Mouse (Mus musculus): ENCODE data around the gene Rnf180. TPM values are rescaled to one million over a fixed set of nuclear protein-coding genes. Genes with fewer than 3 reads are reported as not detected.

Rnf180 gene
- polyA plus RNA-seq, 1 experiment from 2014 or later, result 2.2 TPM

DNA sequence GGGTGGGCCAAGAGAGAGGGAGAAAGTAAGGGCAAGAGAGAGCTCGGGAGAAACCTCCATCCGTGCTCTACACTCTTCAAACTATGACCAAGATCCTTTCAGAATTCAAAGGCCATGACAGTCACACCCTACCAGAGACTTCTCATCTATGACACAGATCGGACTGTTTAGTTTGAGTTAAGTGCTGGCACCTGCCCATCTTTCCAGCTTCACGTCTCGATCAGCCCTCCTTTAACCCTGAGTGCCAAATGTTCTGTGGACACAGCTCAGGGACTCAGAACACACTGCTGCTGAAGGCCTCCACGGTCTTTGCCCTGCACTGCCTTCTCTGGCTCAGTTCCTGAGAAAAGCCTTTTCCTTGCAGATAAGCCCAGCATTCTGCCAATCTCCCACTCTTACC is 27.2 kb downstream of the Rnf180 start:
- 68% methylated on average over 6 of the region's 6 CpGs for WGBS
- Histone ChIP-seq H3K27me3 (replicated peaks; ENCODE audit: control insufficient read depth, insufficient read depth, low read length) (no peaks in the 10 kb centered on the region), H3K9me3 (ENCODE audit: control insufficient read depth, low read length) (0 out of 2 replicates have a peak, but pooled peaks cover 2% of the 10 kb centered on the region), H3K36me3 (ENCODE audit: control insufficient read depth, insufficient read depth, low read length) (no peaks in the 10 kb centered on the region; the same call in 1 of the 2 replicates), H3K9ac (ENCODE audit: low read depth, low read length) (no peak overlapping the region), H3K4me1 (replicated peaks; ENCODE audit: control insufficient read depth, insufficient read depth, low read length) (no peaks in the 10 kb centered on the region), H3K4me2 (no peak overlapping the region), H3K4me3 (ENCODE audit: low read depth, low read length) (no peak overlapping the region), H3K27ac (ENCODE audit: low read depth, low read length) (no peak overlapping the region)
- no peak for DNase-seq (ENCODE audit: low spot score)
- ATAC-seq (replicated peaks; ENCODE audit: low FRiP score), result no peak; the same call in 1 of the 2 replicates

DNA sequence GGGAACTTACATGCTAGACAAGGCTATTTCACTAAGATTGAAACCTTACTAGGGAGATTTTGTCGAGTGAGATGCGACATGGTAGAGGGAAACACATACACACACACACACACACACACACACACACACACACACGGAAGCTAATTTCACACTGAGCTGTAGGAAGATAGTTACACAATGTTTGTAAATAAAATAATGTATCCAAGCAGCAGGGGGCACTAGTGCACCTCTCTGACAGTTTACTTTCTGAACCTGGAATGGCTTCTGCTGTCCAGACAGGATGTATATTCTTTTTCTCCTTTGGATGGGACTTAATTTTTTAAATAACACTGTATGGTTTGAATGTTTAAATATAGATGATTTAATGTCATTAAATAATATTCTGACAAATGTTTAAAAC is 27.9 kb downstream of the Rnf180 start:
- no peak for DNase-seq (ENCODE audit: low spot score)
- Histone ChIP-seq H3K4me3 (ENCODE audit: low read depth, low read length) (no peak overlapping the region), H3K4me1 (replicated peaks; ENCODE audit: control insufficient read depth, insufficient read depth, low read length) (no peaks in the 10 kb centered on the region), H3K4me2 (no peak overlapping the region), H3K36me3 (ENCODE audit: control insufficient read depth, insufficient read depth, low read length) (no peaks in the 10 kb centered on the region; the same call in 1 of the 2 replicates), H3K27ac (ENCODE audit: low read depth, low read length) (no peak overlapping the region), H3K9me3 (ENCODE audit: control insufficient read depth, low read length) (no peaks in the 10 kb centered on the region), H3K27me3 (replicated peaks; ENCODE audit: control insufficient read depth, insufficient read depth, low read length) (no peaks in the 10 kb centered on the region), H3K9ac (ENCODE audit: low read depth, low read length) (no peak overlapping the region)
- ATAC-seq (replicated peaks; ENCODE audit: low FRiP score), result no peak; the same call in 1 of the 2 replicates
- 38% methylated on average over 3 of the region's 3 CpGs for WGBS

GRCm38 (mm10) chr13:105256757-105257433 is 37.7 kb downstream of the Rnf180 start:
- WGBS, result 80% methylated on average over 4 of the region's 4 CpGs
- Histone ChIP-seq H3K4me1 (replicated peaks; ENCODE audit: control insufficient read depth, insufficient read depth, low read length) (no peaks in the 10 kb centered on the region), H3K27ac (ENCODE audit: low read depth, low read length) (no peak overlapping the region), H3K9ac (ENCODE audit: low read depth, low read length) (no peak overlapping the region), H3K36me3 (ENCODE audit: control insufficient read depth, insufficient read depth, low read length) (no peaks in the 10 kb centered on the region), H3K4me2 (no peak overlapping the region), H3K4me3 (ENCODE audit: low read depth, low read length) (no peak overlapping the region), H3K27me3 (replicated peaks; ENCODE audit: control insufficient read depth, insufficient read depth, low read length) (no peaks in the 10 kb centered on the region), H3K9me3 (ENCODE audit: control insufficient read depth, low read length) (no peaks in the 10 kb centered on the region)
- no peak for DNase-seq (ENCODE audit: low spot score)
- no peak for ATAC-seq (replicated peaks; ENCODE audit: low FRiP score)

DNA sequence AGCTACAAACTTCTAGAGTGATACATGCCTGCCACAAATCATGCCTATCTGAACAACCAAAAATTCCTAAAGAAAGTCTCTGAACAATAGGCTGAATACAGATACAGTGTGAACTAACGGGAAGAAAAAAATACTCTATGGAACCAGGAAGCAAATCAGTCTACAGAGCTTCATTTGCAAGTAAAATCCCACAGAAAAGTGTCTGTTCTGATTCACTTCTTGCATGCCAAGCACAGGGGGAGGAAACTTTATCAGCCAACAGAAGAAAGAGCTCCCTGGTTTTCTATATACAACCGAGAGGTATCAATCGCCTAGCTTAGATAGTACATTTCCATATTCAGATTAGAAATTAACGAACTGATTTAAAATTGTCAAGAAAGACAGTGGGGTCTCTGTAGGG is 43.8 kb downstream of the Rnf180 start:
- Histone ChIP-seq H3K36me3 (ENCODE audit: control insufficient read depth, insufficient read depth, low read length) (no peaks in the 10 kb centered on the region), H3K9me3 (ENCODE audit: control insufficient read depth, low read length) (no peaks in the 10 kb centered on the region), H3K4me1 (replicated peaks; ENCODE audit: control insufficient read depth, insufficient read depth, low read length) (no peaks in the 10 kb centered on the region; the same call in 1 of the 2 replicates), H3K27me3 (replicated peaks; ENCODE audit: control insufficient read depth, insufficient read depth, low read length) (no peaks in the 10 kb centered on the region), H3K27ac (ENCODE audit: low read depth, low read length) (no peak overlapping the region; the same call in 1 of the 2 replicates), H3K4me3 (ENCODE audit: low read depth, low read length) (no peak overlapping the region), H3K4me2 (no peak overlapping the region), H3K9ac (ENCODE audit: low read depth, low read length) (no peak overlapping the region)
- DNase-seq (ENCODE audit: low spot score) (no peak), ATAC-seq (replicated peaks; ENCODE audit: low FRiP score) (no peak)
- 63% methylated on average over 4 of the region's 4 CpGs for WGBS

GRCm38 (mm10) chr13:105250264-105250663 is 44.4 kb downstream of the Rnf180 start:
- Histone ChIP-seq H3K27me3 (replicated peaks; ENCODE audit: control insufficient read depth, insufficient read depth, low read length) (no peaks in the 10 kb centered on the region), H3K36me3 (ENCODE audit: control insufficient read depth, insufficient read depth, low read length) (no peaks in the 10 kb centered on the region), H3K4me1 (replicated peaks; ENCODE audit: control insufficient read depth, insufficient read depth, low read length) (no peaks in the 10 kb centered on the region; the same call in 1 of the 2 replicates), H3K27ac (ENCODE audit: low read depth, low read length) (no peak overlapping the region), H3K9me3 (ENCODE audit: control insufficient read depth, low read length) (no peaks in the 10 kb centered on the region), H3K9ac (ENCODE audit: low read depth, low read length) (no peak overlapping the region), H3K4me2 (no peak overlapping the region), H3K4me3 (ENCODE audit: low read depth, low read length) (no peak overlapping the region)
- DNase-seq (ENCODE audit: low spot score), result no peak
- WGBS, result 57% methylated on average over 9 of the region's 9 CpGs
- no peak for ATAC-seq (replicated peaks; ENCODE audit: low FRiP score)

DNA sequence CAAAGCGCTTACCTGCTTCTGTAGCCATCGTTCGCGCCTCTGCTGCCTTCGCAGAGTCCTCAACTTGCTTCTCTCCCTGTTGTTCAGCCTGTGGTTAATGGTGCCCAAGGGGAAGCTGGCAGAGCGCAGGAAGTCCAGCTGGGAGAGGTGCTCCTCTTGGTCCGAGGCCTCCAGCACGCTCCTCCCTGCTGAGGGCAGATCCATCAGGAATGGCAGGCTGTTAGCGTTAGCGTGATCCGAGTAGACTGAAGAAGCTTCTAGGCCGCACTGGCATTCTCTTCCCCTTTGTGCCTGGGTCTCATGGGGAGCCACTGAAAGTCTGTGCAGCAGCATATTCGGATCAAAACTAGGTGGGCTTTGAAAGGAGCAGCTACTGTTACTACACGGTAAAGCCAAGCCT is 45.0 kb downstream of the Rnf180 start:
- no peak for DNase-seq (ENCODE audit: low spot score)
- no peak for ATAC-seq (replicated peaks; ENCODE audit: low FRiP score)
- Histone ChIP-seq H3K9ac (ENCODE audit: low read depth, low read length) (no peak overlapping the region), H3K4me2 (no peak overlapping the region), H3K4me3 (ENCODE audit: low read depth, low read length) (no peak overlapping the region), H3K27ac (ENCODE audit: low read depth, low read length) (no peak overlapping the region), H3K4me1 (replicated peaks; ENCODE audit: control insufficient read depth, insufficient read depth, low read length) (no peaks in the 10 kb centered on the region; the same call in 1 of the 2 replicates), H3K36me3 (ENCODE audit: control insufficient read depth, insufficient read depth, low read length) (no peaks in the 10 kb centered on the region), H3K9me3 (ENCODE audit: control insufficient read depth, low read length) (no peaks in the 10 kb centered on the region), H3K27me3 (replicated peaks; ENCODE audit: control insufficient read depth, insufficient read depth, low read length) (no peaks in the 10 kb centered on the region)
- WGBS, result 80% methylated on average over 14 of the region's 14 CpGs

DNA sequence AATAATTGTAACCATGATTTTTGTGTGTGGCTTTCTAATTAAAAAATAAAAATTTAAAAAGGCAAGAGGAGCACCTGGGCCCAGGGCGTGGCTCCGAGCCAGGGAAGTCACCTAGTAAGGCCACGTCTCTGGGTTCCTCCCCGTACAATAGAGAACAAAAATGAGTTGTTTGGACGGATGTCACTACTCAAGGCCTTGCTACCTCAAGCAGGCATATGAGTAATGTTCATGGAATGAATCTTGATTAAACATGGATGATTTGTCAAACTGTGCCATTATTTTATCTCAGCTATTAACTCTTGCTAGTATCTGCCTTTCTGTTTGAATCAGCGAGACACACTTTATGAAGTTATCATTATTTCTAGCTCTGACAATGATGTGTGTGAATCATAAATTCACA is 46.9 kb downstream of the Rnf180 start:
- no peak overlapping the region for H3K9ac ChIP-seq (ENCODE audit: low read depth, low read length)
- H3K9me3 ChIP-seq (ENCODE audit: control insufficient read depth, low read length), result no peaks in the 10 kb centered on the region
- no peak overlapping the region for H3K27ac ChIP-seq (ENCODE audit: low read depth, low read length)
- H3K4me1 ChIP-seq (replicated peaks; ENCODE audit: control insufficient read depth, insufficient read depth, low read length), result no peaks in the 10 kb centered on the region; the same call in 1 of the 2 replicates
- H3K4me2 ChIP-seq, result no peak overlapping the region
- no peaks in the 10 kb centered on the region for H3K27me3 ChIP-seq (replicated peaks; ENCODE audit: control insufficient read depth, insufficient read depth, low read length)
- DNase-seq (ENCODE audit: low spot score) (no peak), ATAC-seq (replicated peaks; ENCODE audit: low FRiP score) (no peak)
- no peaks in the 10 kb centered on the region for H3K36me3 ChIP-seq (ENCODE audit: control insufficient read depth, insufficient read depth, low read length)
- 89% methylated on average over 6 of the region's 6 CpGs for WGBS
- H3K4me3 ChIP-seq (ENCODE audit: low read depth, low read length), result no peak overlapping the region

- H3K4me3 ChIP-seq (ENCODE audit: low read depth, low read length), result no peak overlapping the region
- H3K4me1 ChIP-seq (replicated peaks; ENCODE audit: control insufficient read depth, insufficient read depth, low read length), result no peaks in the 10 kb centered on the region
- H3K27ac ChIP-seq (ENCODE audit: low read depth, low read length), result no peak overlapping the region
- no peaks in the 10 kb centered on the region for H3K36me3 ChIP-seq (ENCODE audit: control insufficient read depth, insufficient read depth, low read length)
- H3K27me3 ChIP-seq (replicated peaks; ENCODE audit: control insufficient read depth, insufficient read depth, low read length), result no peaks in the 10 kb centered on the region
- no peak overlapping the region for H3K4me2 ChIP-seq
- H3K9me3 ChIP-seq (ENCODE audit: control insufficient read depth, low read length), result no peaks in the 10 kb centered on the region
- DNase-seq (ENCODE audit: low spot score), result no peak
- no peak for ATAC-seq (replicated peaks; ENCODE audit: low FRiP score)
- WGBS, result 85% methylated on average over 2 of the region's 2 CpGs
- H3K9ac ChIP-seq (ENCODE audit: low read depth, low read length), result no peak overlapping the region
Measured at GRCm38 (mm10) chr13:105240810-105241209, 53.8 kb downstream of the Rnf180 start.

- Histone ChIP-seq H3K9ac (ENCODE audit: low read depth, low read length) (no peak overlapping the region), H3K9me3 (ENCODE audit: control insufficient read depth, low read length) (no peaks in the 10 kb centered on the region), H3K27ac (ENCODE audit: low read depth, low read length) (no peak overlapping the region), H3K4me1 (replicated peaks; ENCODE audit: control insufficient read depth, insufficient read depth, low read length) (no peaks in the 10 kb centered on the region), H3K36me3 (ENCODE audit: control insufficient read depth, insufficient read depth, low read length) (no peaks in the 10 kb centered on the region), H3K4me3 (ENCODE audit: low read depth, low read length) (no peak overlapping the region), H3K4me2 (no peak overlapping the region), H3K27me3 (replicated peaks; ENCODE audit: control insufficient read depth, insufficient read depth, low read length) (no peaks in the 10 kb centered on the region)
- DNase-seq (ENCODE audit: low spot score), result no peak
- no peak for ATAC-seq (replicated peaks; ENCODE audit: low FRiP score)
- WGBS, result 74% methylated on average over 4 of the region's 4 CpGs
Measured at GRCm38 (mm10) chr13:105227126-105227525, 67.5 kb downstream of the Rnf180 start.

Measured in liver, embryonic 11.5 days (tissue).